Comparison of ENCODE assay signal across 8 mouse cellular contexts in the genomic region with DNA sequence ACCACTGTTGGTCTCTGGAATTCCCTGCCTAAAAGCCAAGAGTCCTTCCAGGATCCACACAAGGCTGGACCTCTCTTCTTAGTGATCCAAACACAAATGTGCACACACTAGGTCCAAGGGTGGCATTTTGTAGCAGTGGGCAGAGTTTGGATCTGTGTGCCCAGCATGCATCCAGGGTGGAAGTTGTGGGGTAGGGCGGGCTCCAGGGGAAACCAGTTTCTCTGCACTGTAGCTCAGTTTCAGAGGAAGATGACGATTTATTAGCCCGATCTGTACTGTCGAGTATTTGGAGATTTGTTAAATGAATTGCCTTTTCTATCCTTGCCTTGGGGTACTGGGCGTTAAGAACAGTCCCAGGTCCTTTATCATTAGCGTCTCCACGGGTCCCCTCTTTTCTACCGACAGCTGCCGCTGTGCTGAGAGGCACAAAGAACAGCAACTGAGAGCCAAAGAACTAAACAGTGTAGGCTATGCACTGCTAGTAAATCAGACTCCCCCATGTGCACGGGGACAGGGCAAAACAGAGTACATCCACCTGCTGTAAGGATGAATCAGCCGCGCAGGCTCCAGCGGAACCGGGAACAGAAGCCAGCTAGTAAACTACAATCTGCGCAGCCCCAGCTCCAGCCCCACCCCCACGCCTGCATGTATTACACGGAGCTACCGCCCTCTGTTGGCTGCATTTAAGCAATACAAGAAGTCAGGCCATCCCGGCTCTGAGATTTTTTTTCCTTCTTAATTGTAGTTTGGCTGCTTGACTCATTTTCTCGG. TPM values are rescaled to one million over a fixed set of nuclear protein-coding genes. Genes with fewer than 3 reads are reported as not detected.
DNase-seq lines count a peak whose midpoint lies in the region; ATAC-seq and TF ChIP-seq lines count a peak whose summit lies in the region.

No protein-coding gene starts in this region.

- peak overlapping the region; percentile 72 for H3K9ac ChIP-seq in heart, embryonic 13.5 days
- H3K9ac ChIP-seq in liver, embryonic 11.5 days (ENCODE audit: low read depth, low read length) = no peak overlapping the region
- H3K9ac ChIP-seq in stomach, embryonic 15.5 days = peak overlapping the region; percentile 7; the same call in 1 of the 2 replicates

- H3K4me1 ChIP-seq in heart, embryonic 13.5 days = peaks cover 7% of the 10 kb centered on the region; the same call in 1 of the 2 replicates
- 0 out of 2 replicates have a peak, but pooled peaks cover 3% of the 10 kb centered on the region for H3K4me1 ChIP-seq in liver, embryonic 11.5 days (replicated peaks; ENCODE audit: control insufficient read depth, insufficient read depth, low read length)
- peaks cover 7% of the 10 kb centered on the region; the same call in 1 of the 2 replicates for H3K4me1 ChIP-seq in stomach, embryonic 15.5 days

- peaks cover 14% of the 10 kb centered on the region for H3K27me3 ChIP-seq in heart, embryonic 13.5 days (replicated peaks)
- peaks cover 12% of the 10 kb centered on the region for H3K27me3 ChIP-seq in liver, embryonic 11.5 days (replicated peaks; ENCODE audit: control insufficient read depth, insufficient read depth, low read length)
- H3K27me3 ChIP-seq in stomach, embryonic 15.5 days (replicated peaks) = no peaks in the 10 kb centered on the region

- peak overlapping the region; percentile 81 for H3K4me2 ChIP-seq in heart, embryonic 13.5 days
- H3K4me2 ChIP-seq in liver, embryonic 11.5 days = peak overlapping the region; percentile 65
- H3K4me2 ChIP-seq in stomach, embryonic 15.5 days = peak overlapping the region; percentile 66

- H3K36me3 ChIP-seq in heart, embryonic 13.5 days = no peaks in the 10 kb centered on the region
- no peaks in the 10 kb centered on the region for H3K36me3 ChIP-seq in liver, embryonic 11.5 days (ENCODE audit: control insufficient read depth, insufficient read depth, low read length)
- no peaks in the 10 kb centered on the region for H3K36me3 ChIP-seq in stomach, embryonic 15.5 days

- WGBS in heart, embryonic 13.5 days = 9% methylated on average over 20 of the region's 20 CpGs
- 10% methylated on average over 20 of the region's 20 CpGs for WGBS in liver, embryonic 11.5 days
- 8% methylated on average over 20 of the region's 20 CpGs for WGBS in stomach, embryonic 15.5 days

- H3K27ac ChIP-seq in heart, embryonic 13.5 days (replicated peaks) = no peak overlapping the region
- no peak overlapping the region for H3K27ac ChIP-seq in liver, embryonic 11.5 days (ENCODE audit: low read depth, low read length)
- H3K27ac ChIP-seq in stomach, embryonic 15.5 days = no peak overlapping the region

- no peak for ATAC-seq in heart, embryonic 13.5 days (ENCODE audit: extremely low read depth, insufficient number of reproducible peaks, low FRiP score, low TSS enrichment)
- no peak for ATAC-seq in liver, embryonic 11.5 days (replicated peaks; ENCODE audit: low FRiP score)
- peak; percentile 80 for ATAC-seq in stomach, embryonic 15.5 days (ENCODE audit: insufficient read depth, low FRiP score, low read depth)

- no peak for TF ChIP-seq POLR2A in brain, embryonic 14.5 days (IDR thresholded peaks at IDR 0.05; ENCODE audit: borderline replicate concordance, extremely low read depth, insufficient read depth, insufficient read length, poor library complexity, severe bottlenecking)

- DNase-seq in CD4-positive helper T cell, adult 2 months (ENCODE audit: low read depth, low spot score) = peak; percentile 58
- DNase-seq in brain, embryonic 14.5 days (ENCODE audit: low read depth) = peak; percentile 96
- peak; percentile 5 for DNase-seq in fat pad, adult 2 months (ENCODE audit: extremely low read depth, low read depth, low spot score)
- DNase-seq in kidney, postnatal 10 days = peak; percentile 96
- DNase-seq in liver, embryonic 11.5 days (ENCODE audit: low spot score) = peak; percentile 71
- peak; percentile 71 for DNase-seq in naive thymus-derived CD4-positive, alpha-beta T cell, adult 2 months (ENCODE audit: low read depth)

- peak; percentile 85 for TF ChIP-seq CTCF in brain, embryonic 14.5 days (IDR thresholded peaks at IDR 0.05; ENCODE audit: borderline replicate concordance, extremely low read depth, insufficient read depth, insufficient read length)

- peak overlapping the region; percentile 47 for H3K4me3 ChIP-seq in heart, embryonic 13.5 days
- peak overlapping the region; percentile 33 for H3K4me3 ChIP-seq in liver, embryonic 11.5 days (ENCODE audit: low read depth, low read length)
- H3K4me3 ChIP-seq in stomach, embryonic 15.5 days (replicated peaks) = peak overlapping the region; percentile 27; the same call in 1 of the 2 replicates

- H3K9me3 ChIP-seq in heart, embryonic 13.5 days = no peaks in the 10 kb centered on the region
- no peaks in the 10 kb centered on the region for H3K9me3 ChIP-seq in liver, embryonic 11.5 days (ENCODE audit: control insufficient read depth, low read length)
- H3K9me3 ChIP-seq in stomach, embryonic 15.5 days = no peaks in the 10 kb centered on the region

RNA-seq across cellular contexts. Expression of gene Mapre3, which starts 39.7 kb away (rescaled TPM):
- 163 and 172 TPM in 2 replicates for polyA plus RNA-seq in brain, embryonic 14.5 days (2012; rRNA removed)
- 16.1 and 16.4 TPM in 2 replicates for polyA plus RNA-seq in heart, embryonic 13.5 days (2015; fragmentation: Nextera tagmentation; extraction: Ambion mirVana)
- 7.1 and 7.9 TPM in 2 replicates for polyA plus RNA-seq in liver, embryonic 11.5 days (2014; fragmentation: Nextera tagmentation; extraction: Ambion mirVana)
- polyA plus RNA-seq in stomach, embryonic 15.5 days (2015; fragmentation: Nextera tagmentation; extraction: Ambion mirVana) = 19.7 and 21.3 TPM in 2 replicates

Comparison
In these comparisons a context has a peak if more than half of its experiments do, and no peak if none do; other contexts are left out.
1. DNase-seq: peak in every context shown above with its lines; median percentile 96 in brain, embryonic 14.5 days; 96 in kidney, postnatal 10 days; 71 in liver, embryonic 11.5 days; 71 in naive thymus-derived CD4-positive, alpha-beta T cell, adult 2 months; 58 in CD4-positive helper T cell, adult 2 months; 5 in fat pad, adult 2 months.